Mouse (Mus musculus): ENCODE measurements at regions not wholly inside any gene's neighbourhood (a gene's known extent, or its start where the extent isn't known, plus 50 kb on each side); places are given as distances from the start of the nearest gene placed in this dataset.
A peak's percentile ranks its signal among the peaks of the same experiment; 100 is the strongest.

DNA sequence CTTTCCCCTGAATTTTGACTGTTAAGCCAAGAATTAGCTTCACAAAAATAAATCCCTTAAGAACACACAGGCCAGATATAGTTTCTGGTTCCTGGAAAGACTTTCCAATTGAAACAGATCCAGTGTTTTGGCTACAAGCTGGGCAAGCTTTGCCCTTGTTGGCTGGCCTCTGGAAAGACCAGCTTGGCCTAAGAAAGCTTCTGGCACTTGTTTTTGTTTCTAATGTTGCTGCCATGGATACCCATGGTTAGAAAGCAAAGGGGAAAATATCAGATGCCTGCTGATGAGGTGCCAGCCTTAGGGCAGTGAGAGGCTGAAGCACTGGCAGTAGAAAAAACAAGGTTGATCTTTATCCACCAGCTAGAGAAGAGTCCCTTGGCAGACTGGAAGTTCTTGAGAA is 228.2 kb downstream of the Klhl13 start:
- peak; percentile 4 for DNase-seq

DNA sequence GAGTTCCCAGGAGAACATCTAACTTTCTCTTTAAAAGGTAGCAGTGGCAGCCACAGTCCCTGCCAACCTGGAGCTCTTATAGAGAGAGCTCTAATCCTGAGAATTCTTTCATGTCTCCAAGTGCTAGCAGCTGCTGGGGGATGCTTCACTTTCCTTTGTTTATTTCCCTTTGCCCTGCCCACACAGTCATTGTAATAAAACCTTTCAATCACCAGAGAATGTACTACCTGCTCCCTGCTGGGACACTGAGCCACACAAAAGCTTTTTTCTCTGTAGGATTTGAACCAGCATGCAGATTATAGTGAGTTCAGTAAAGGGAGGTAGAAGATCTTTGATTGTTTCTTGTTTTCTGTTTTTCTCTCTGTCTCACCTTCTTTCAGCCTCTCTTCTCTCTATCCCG is 269.0 kb downstream of the Klhl13 start:
- DNase-seq: no peak

DNA sequence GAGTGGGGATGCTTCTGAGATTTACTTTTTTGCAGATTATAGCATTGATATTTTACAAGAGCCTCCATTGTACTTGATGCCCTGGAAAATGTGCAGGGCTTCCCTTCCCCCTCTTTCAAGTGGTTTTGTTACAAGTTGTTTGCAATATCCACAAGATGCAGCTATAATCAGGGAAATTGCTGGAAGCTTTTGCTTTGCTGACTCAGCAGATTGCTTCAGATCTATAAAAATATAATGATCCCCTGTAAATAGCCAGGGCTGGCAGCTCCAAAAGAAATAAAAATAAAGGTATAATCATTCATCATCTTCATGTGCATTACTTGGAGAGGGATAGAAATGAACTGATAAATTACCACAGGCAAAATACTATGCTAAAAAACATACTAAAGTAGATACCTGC is 272.1 kb downstream of the Klhl13 start:
- no peak for DNase-seq

DNA sequence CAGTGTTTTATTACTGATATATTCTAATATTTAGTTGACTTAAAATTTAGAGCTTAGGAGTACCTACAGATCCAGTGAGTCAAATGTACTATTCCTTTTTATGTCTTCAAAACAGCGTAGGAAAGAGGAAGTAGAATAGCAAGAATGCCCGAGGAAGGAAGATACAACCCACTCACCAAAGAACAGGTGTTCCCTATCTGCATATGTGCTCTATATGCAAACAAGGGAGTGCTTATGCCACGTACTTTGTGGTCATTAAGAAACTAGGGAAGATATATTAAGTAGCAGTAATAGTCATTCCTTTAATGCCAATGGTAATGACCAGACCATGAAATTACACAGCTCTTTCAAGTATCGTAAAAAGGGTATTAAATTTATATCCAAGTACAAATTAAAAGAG is 298.4 kb downstream of the Klhl13 start:
- no peak for DNase-seq

DNA sequence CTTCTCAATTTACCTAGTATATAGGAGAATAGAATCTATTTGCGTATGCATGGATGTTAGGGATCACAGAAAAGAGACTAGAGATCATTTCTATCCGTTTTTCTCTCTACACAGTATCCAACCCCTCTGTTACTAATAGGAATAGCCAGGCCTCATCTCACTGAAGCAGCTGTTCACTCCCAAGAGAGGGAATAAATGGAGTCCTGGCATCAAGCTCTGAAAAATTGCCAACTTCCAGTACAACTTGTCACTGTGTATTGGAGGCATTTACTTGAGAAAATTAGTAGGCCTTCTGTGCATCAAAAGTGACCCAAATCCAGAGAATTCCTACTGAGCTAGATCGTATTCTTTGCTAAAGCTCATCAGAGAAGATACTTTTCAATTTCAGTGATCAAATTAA is 337.3 kb downstream of the Klhl13 start:
- DNase-seq: no peak

DNA sequence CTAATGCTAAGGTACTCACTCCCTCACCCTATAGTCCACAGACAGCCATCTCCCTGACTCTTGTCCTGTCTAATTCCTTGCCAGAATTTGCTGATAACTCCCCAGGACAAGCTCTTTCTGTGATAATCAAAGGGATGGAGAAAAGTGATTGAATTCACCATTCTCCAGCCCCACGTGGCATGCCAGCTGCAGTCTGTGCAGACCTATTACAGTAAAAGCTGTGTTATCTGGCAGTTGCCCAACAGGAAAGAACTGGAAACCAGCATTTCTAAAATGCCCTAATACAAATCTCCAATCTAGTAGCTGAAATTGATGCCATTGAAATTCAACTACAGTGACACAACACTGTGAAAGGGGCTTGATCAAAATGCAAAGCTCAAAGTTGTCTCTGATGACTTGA is 349.3 kb downstream of the Klhl13 start:
- no peak for DNase-seq

DNA sequence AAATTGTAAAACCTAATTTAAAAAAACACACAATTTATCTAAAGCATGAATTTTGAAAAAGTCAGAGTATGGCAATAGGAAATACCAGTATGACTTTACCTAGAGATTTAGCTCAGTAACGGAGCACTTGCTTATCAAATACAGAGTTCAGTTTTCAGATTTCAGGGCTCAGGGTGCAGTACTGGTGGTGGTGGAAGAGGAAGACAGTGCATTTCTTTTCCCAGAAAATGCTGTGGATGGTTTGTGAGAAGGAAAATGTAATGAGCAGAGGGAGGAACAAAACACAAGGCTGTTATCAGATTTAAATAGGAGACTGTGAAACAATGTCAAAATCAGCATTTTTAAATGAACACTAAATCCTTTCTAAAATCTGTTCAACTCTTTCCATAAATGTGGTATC is 349.8 kb downstream of the Klhl13 start:
- DNase-seq: no peak
